Mouse (Mus musculus) liver, adult 2 months (tissue): ENCODE data around the gene Gm20388.

Experiments used
- CTCF ChIP-seq: fragments of 200-500 bp; IDR thresholded peaks from 2 replicates; pipeline ENCODE4 v1.5.1; 2011; ENCODE audit warnings: low read depth, low read length, control low read depth
- POLR2A ChIP-seq: fragments of 200-500 bp; IDR thresholded peaks from 2 replicates; pipeline ENCODE4 v1.6.1; 2011; ENCODE audit warnings: low read length, control low read depth; ENCODE audit not compliant: insufficient read depth; ENCODE audit errors: extremely low read depth

DNA sequence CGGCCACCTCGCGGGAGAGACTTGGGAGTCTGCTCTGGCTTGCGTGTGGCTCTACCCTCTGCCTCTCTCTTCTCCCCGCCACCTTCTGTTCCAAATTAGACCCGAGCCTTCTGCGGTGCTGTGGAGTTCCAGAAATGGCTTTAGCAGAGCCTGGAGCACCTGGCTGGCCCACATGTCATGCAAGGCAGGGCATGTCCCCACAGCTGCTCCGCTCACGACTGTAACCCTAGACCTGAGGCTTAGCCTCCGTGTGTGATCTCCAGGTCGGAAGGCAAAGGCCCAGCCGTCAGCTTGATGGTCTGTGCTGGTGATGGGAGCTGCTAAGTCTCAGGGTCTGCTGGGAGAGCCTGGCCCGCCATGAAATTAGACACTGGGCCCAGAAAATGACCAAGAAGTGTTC is 348.6 kb downstream of the Gm20388 start:
- TF ChIP-seq POLR2A (no peak), CTCF (no peak)
